Mouse (Mus musculus) liver, embryonic 13.5 days (tissue): ENCODE data around the gene Gm17359. TPM values are rescaled to one million over a fixed set of nuclear protein-coding genes. Genes with fewer than 3 reads are reported as not detected.

Experiments
- ATAC-seq: fragments of 200-750 bp; cut with Nextera tagmentation; 2 replicates; pipeline ENCODE4 v1.8.0; 2017; ENCODE audit warnings: low read depth, mild to moderate bottlenecking, moderate number of reproducible peaks, moderate library complexity
- DNase-seq: peaks from one replicate; pipeline ENCODE4 v3.0.0; 2022
- H3K27ac ChIP-seq: fragments of 300-500 bp; sonication (generic); 2 replicates; pipeline ENCODE4 v1.5.1; 2015; ENCODE audit warnings: moderate library complexity, mild to moderate bottlenecking, inconsistent platforms
- H3K27me3 ChIP-seq: fragments of 300-500 bp; sonication (generic); 2 replicates; pipeline ENCODE4 v1.6.1; 2015; ENCODE audit warnings: mild to moderate bottlenecking, inconsistent platforms
- H3K36me3 ChIP-seq: fragments of 300-500 bp; sonication (generic); 2 replicates; pipeline ENCODE4 v1.6.1; 2015; ENCODE audit warnings: mild to moderate bottlenecking, inconsistent platforms
- H3K4me1 ChIP-seq: fragments of 300-500 bp; sonication (generic); replicated peaks from 2 replicates; pipeline ENCODE4 v1.6.1; 2015; ENCODE audit warnings: inconsistent platforms
- H3K4me2 ChIP-seq: fragments of 300-500 bp; sonication (generic); 2 replicates; pipeline ENCODE4 v1.6.1; 2015; ENCODE audit warnings: inconsistent platforms, mild to moderate bottlenecking, moderate library complexity
- H3K4me3 ChIP-seq: fragments of 300-500 bp; sonication (generic); replicated peaks from 2 replicates; pipeline ENCODE4 v1.5.1; 2015; ENCODE audit warnings: mild to moderate bottlenecking, inconsistent platforms
- H3K9ac ChIP-seq: fragments of 300-500 bp; sonication (generic); 2 replicates; pipeline ENCODE4 v1.6.1; 2015; ENCODE audit warnings: mild to moderate bottlenecking, inconsistent platforms
- H3K9me3 ChIP-seq: fragments of 300-500 bp; sonication (generic); replicated peaks from 2 replicates; pipeline ENCODE4 v1.6.1; 2016; ENCODE audit warnings: inconsistent platforms
- WGBS: fragments of 180-500 bp; shearing (Covaris S2); methylation state at CpG from one replicate; pipeline ENCODE4 v1.1.7; 2015; ENCODE audit not compliant: insufficient replicate concordance; 5-methylcytosine and 5-hydroxymethylcytosine counted together
- polyA plus RNA-seq: library from polyadenylated mRNA; unstranded; fragments of >200 nt; fragmentation: Nextera tagmentation; extraction: Ambion mirVana; gene quantifications from 2 replicates; pipeline ENCODE4 v1.2.1, GENCODE M21; 2015

Gm17359 gene
- polyA plus RNA-seq, 1 experiment from 2014 or later = not detected

GRCm38 (mm10) chr3:79488025-79488424 lies 151.6 kb downstream of the Gm17359 start:
- peaks cover 92% of the 10 kb centered on the region for H3K36me3 ChIP-seq
- WGBS = 79% methylated on average over 7 of the region's 7 CpGs

DNA sequence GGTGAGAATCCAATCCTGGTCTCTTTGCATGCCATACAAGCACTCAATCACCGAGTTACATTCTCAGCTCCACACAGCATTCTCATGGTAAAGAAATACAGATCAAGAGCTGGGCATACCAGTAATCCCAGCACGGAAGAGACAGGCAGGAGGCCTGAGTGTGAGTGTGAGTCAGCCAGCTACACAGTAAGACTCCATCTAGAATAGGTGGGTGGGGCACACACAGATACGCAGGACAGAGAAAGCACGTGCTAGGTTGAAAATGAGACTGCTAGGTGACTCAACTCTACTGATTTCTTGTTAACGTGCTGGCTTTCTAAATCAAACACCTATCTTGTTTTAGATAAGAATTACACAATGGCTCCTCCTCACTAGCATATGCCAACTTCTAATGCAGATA lies 153.6 kb downstream of the Gm17359 start:
- H3K4me1 ChIP-seq = no peaks in the 10 kb centered on the region; the same call in 1 of the 2 replicates
- no peaks in the 10 kb centered on the region for H3K27me3 ChIP-seq
- no peak overlapping the region for H3K9ac ChIP-seq
- H3K9me3 ChIP-seq = no peaks in the 10 kb centered on the region
- H3K36me3 ChIP-seq = peaks cover 92% of the 10 kb centered on the region
- H3K4me3 ChIP-seq = no peak overlapping the region
- WGBS = 81% methylated on average over 5 of the region's 5 CpGs
- no peak for ATAC-seq
- H3K4me2 ChIP-seq = no peak overlapping the region
- H3K27ac ChIP-seq = no peak overlapping the region
- DNase-seq = no peak

More at GRCm38 (mm10) chr3:79488025-79488424, 151.6 kb downstream of the Gm17359 start:
- Histone ChIP-seq H3K4me1 (no peaks in the 10 kb centered on the region; the same call in 1 of the 2 replicates), H3K9ac (no peak overlapping the region), H3K4me2 (no peak overlapping the region), H3K9me3 (no peaks in the 10 kb centered on the region), H3K4me3 (no peak overlapping the region), H3K27ac (no peak overlapping the region), H3K27me3 (no peaks in the 10 kb centered on the region)
- no peak for DNase-seq
- no peak for ATAC-seq

GRCm38 (mm10) chr3:79491614-79492013 lies 155.2 kb downstream of the Gm17359 start:
- no peak overlapping the region for H3K27ac ChIP-seq
- no peaks in the 10 kb centered on the region for H3K27me3 ChIP-seq
- no peak overlapping the region for H3K4me2 ChIP-seq
- ATAC-seq = no peak
- peaks cover 90% of the 10 kb centered on the region for H3K36me3 ChIP-seq
- no peak overlapping the region for H3K4me3 ChIP-seq
- no peaks in the 10 kb centered on the region for H3K9me3 ChIP-seq
- no peak overlapping the region for H3K9ac ChIP-seq
- 59% methylated on average over 3 of the region's 3 CpGs for WGBS
- no peaks in the 10 kb centered on the region; the same call in 1 of the 2 replicates for H3K4me1 ChIP-seq
- DNase-seq = no peak

GRCm38 (mm10) chr3:79493064-79493463 lies 156.6 kb downstream of the Gm17359 start:
- Histone ChIP-seq H3K9ac (no peak overlapping the region), H3K9me3 (no peaks in the 10 kb centered on the region), H3K4me1 (no peaks in the 10 kb centered on the region; the same call in 1 of the 2 replicates), H3K36me3 (peaks cover 86% of the 10 kb centered on the region), H3K27ac (no peak overlapping the region), H3K27me3 (no peaks in the 10 kb centered on the region), H3K4me2 (no peak overlapping the region), H3K4me3 (no peak overlapping the region)
- 95% methylated on average over 10 of the region's 10 CpGs for WGBS
- ATAC-seq (no peak), DNase-seq (no peak)

- H3K27me3 ChIP-seq = no peaks in the 10 kb centered on the region
- H3K27ac ChIP-seq = no peak overlapping the region
- peaks cover 81% of the 10 kb centered on the region for H3K36me3 ChIP-seq
- H3K4me2 ChIP-seq = no peak overlapping the region
- no peaks in the 10 kb centered on the region; the same call in 1 of the 2 replicates for H3K4me1 ChIP-seq
- no peaks in the 10 kb centered on the region for H3K9me3 ChIP-seq
- H3K4me3 ChIP-seq = no peak overlapping the region
- ATAC-seq (no peak), DNase-seq (no peak)
- 84% methylated on average over 8 of the region's 8 CpGs for WGBS
- no peak overlapping the region for H3K9ac ChIP-seq
Measured at GRCm38 (mm10) chr3:79494028-79494427, 157.6 kb downstream of the Gm17359 start.

DNA sequence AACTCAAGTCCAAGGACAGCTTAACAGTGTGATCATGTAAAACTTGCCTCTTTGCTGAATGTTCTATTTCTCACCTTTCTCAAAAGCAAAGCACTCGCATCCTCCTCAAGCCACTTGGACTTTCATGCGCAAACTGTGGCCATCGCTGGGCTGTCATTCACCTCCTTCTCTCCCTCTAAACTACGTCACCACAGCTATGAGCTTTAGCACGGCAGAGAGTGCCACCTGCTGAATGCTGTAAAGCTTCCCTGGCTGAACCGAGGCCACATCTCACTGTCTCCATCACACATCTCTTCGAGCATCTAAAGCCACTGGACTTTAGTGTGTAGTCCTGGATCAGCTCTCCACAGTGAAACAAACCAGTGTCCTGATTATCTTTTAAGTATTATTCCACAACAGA lies 158.7 kb downstream of the Gm17359 start:
- H3K4me3 ChIP-seq = no peak overlapping the region
- DNase-seq = no peak
- 87% methylated on average over 7 of the region's 7 CpGs for WGBS
- no peak for ATAC-seq
- no peak overlapping the region for H3K9ac ChIP-seq
- H3K27ac ChIP-seq = no peak overlapping the region
- H3K4me2 ChIP-seq = no peak overlapping the region
- peaks cover 86% of the 10 kb centered on the region for H3K36me3 ChIP-seq
- no peaks in the 10 kb centered on the region for H3K27me3 ChIP-seq
- H3K9me3 ChIP-seq = no peaks in the 10 kb centered on the region
- H3K4me1 ChIP-seq = no peaks in the 10 kb centered on the region; the same call in 1 of the 2 replicates

DNA sequence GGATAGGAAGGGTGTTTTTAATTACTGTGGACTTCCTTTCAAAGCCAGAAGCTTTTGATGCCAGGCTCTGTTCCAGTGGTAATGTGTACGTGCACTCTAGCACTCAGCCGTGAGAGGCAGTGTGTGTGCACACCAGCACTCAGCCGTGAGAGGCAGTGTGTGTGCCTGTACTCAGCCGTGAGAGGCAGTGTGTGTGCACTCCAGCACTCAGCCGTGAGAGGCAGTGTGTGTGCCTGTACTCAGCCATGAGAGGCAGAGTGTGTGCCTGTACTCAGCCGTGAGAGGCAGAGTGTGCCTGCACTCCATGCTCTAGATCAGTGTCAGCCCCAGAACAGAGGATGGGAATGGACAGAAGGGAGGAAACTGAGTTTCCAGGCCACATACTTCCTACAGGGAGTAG lies 160.2 kb downstream of the Gm17359 start:
- Histone ChIP-seq H3K27ac (no peak overlapping the region), H3K4me1 (no peaks in the 10 kb centered on the region; the same call in 1 of the 2 replicates), H3K9ac (no peak overlapping the region), H3K9me3 (no peaks in the 10 kb centered on the region), H3K36me3 (peaks cover 83% of the 10 kb centered on the region), H3K4me3 (no peak overlapping the region), H3K4me2 (no peak overlapping the region), H3K27me3 (no peaks in the 10 kb centered on the region)
- DNase-seq (no peak), ATAC-seq (no peak; the same call in 1 of the 2 replicates)
- 86% methylated on average over 6 of the region's 6 CpGs for WGBS

- Histone ChIP-seq H3K27me3 (no peaks in the 10 kb centered on the region), H3K36me3 (peaks cover 67% of the 10 kb centered on the region), H3K9me3 (no peaks in the 10 kb centered on the region), H3K4me1 (no peaks in the 10 kb centered on the region), H3K27ac (no peak overlapping the region), H3K4me2 (no peak overlapping the region), H3K9ac (no peak overlapping the region), H3K4me3 (no peak overlapping the region)
- no peak for DNase-seq
- 93% methylated on average over 10 of the region's 10 CpGs for WGBS
- no peak for ATAC-seq
Measured at GRCm38 (mm10) chr3:79500279-79500678, 163.8 kb downstream of the Gm17359 start.

DNA sequence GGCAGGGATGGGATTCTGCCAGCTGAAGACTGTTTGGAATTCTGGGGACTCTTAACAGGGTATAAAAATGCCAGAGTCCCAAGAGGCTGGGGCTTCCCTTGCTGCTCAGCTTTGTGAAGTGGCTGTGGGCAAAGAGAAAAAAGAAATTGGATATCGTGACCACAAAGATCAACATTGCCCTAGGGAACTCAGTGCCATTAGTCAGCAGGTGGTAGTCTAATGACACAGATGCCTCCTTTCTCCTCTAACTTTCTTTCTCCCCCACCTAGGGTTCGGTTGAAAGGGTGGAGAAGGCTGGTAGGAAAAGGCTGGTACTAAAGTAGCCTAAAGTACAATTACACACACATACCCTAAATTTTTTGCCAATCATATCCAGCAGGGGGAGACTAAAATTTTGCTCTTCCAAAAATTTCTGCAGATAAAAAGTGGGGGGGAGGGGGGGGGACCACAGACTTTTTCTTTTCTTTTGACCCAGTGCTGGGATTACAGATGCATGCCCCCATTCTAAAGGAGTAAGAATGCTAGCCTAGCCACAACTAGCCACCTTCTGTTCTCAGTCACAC lies 164.8 kb downstream of the Gm17359 start:
- H3K4me2 ChIP-seq = no peak overlapping the region
- H3K27me3 ChIP-seq = no peaks in the 10 kb centered on the region
- H3K27ac ChIP-seq = no peak overlapping the region
- no peaks in the 10 kb centered on the region for H3K9me3 ChIP-seq
- ATAC-seq (no peak), DNase-seq (no peak)
- no peak overlapping the region for H3K4me3 ChIP-seq
- 73% methylated on average over 2 of the region's 2 CpGs for WGBS
- H3K36me3 ChIP-seq = peaks cover 69% of the 10 kb centered on the region
- H3K4me1 ChIP-seq = no peaks in the 10 kb centered on the region
- no peak overlapping the region for H3K9ac ChIP-seq

Other genes with a start within 250 kb of the Gm17359 start
- gene Rapgef2, start 50.1 kb upstream of the Gm17359 start, polyA plus RNA-seq = 0.90 and 1.1 TPM in 2 replicates
- 3.5 and 3.8 TPM in 2 replicates for gene Fnip2, start 231.1 kb downstream of the Gm17359 start, polyA plus RNA-seq